In genomic region chr9:13748798-13749674, GRCm38 (mm10) we compare ENCODE assay signal across 8 mouse cellular contexts. TPM values are rescaled to one million over a fixed set of nuclear protein-coding genes. Genes with fewer than 3 reads are reported as not detected.
A peak's percentile ranks its signal among the peaks of the same experiment; 100 is the strongest.
DNase-seq lines count a peak whose midpoint lies in the region; ATAC-seq lines count a peak whose summit lies in the region.

No protein-coding gene starts in this region.

- H3K36me3 ChIP-seq in embryonic facial prominence, embryonic 14.5 days (ENCODE audit: control insufficient read depth, insufficient read depth, low read length) = 0 out of 2 replicates have a peak, but pooled peaks cover 5% of the 10 kb centered on the region
- H3K36me3 ChIP-seq in kidney, embryonic 14.5 days (ENCODE audit: control insufficient read depth, insufficient read depth, low read length) = no peaks in the 10 kb centered on the region
- no peaks in the 10 kb centered on the region for H3K36me3 ChIP-seq in limb, embryonic 15.5 days

- peak; percentile 95 for DNase-seq in 3T3-L1 (ENCODE audit: low read depth, low spot score)
- DNase-seq in adrenal gland, postnatal 4 days (ENCODE audit: low spot score in 2 of 2) = peak; percentile 89 to 93
- peak; percentile 96 for DNase-seq in embryonic facial prominence, embryonic 14.5 days (ENCODE audit: low spot score)
- peak; percentile 95 to 96 for DNase-seq in heart, adult 9 months (ENCODE audit: low spot score in 2 of 2)
- peak; percentile 74 to 90 for DNase-seq in monocyte, adult 2 months (ENCODE audit: low read depth in 1 of 2, low spot score in 2 of 2)
- peak; percentile 94 for DNase-seq in spleen, postnatal 36 days (ENCODE audit: low spot score in 2 of 2)

- peak overlapping the region; percentile 52 for H3K4me2 ChIP-seq in embryonic facial prominence, embryonic 14.5 days (ENCODE audit: low read depth, low read length)
- peak overlapping the region; percentile 66 for H3K4me2 ChIP-seq in kidney, embryonic 14.5 days (replicated peaks; ENCODE audit: low read depth, low read length)
- peak overlapping the region; percentile 57 for H3K4me2 ChIP-seq in limb, embryonic 15.5 days

- no peaks in the 10 kb centered on the region for H3K27me3 ChIP-seq in embryonic facial prominence, embryonic 14.5 days (replicated peaks; ENCODE audit: control insufficient read depth, insufficient read depth, low read length)
- no peaks in the 10 kb centered on the region for H3K27me3 ChIP-seq in kidney, embryonic 14.5 days (ENCODE audit: control insufficient read depth, insufficient read depth, low read length)
- H3K27me3 ChIP-seq in limb, embryonic 15.5 days = no peaks in the 10 kb centered on the region

- WGBS in embryonic facial prominence, embryonic 14.5 days = 1% methylated on average over 46 of the region's 60 CpGs
- under 1% methylated on average over 49 of the region's 60 CpGs for WGBS in kidney, embryonic 14.5 days
- under 1% methylated on average over 60 of the region's 60 CpGs for whole genome bisulfite sequencing in limb, embryonic 15.5 days

- 0 out of 2 replicates have a peak, but pooled peaks cover 5% of the 10 kb centered on the region for H3K4me1 ChIP-seq in embryonic facial prominence, embryonic 14.5 days (ENCODE audit: control insufficient read depth, insufficient read depth, low read length)
- H3K4me1 ChIP-seq in kidney, embryonic 14.5 days (ENCODE audit: control insufficient read depth, insufficient read depth, low read length) = 0 out of 2 replicates have a peak, but pooled peaks cover 4% of the 10 kb centered on the region
- peaks cover 6% of the 10 kb centered on the region for H3K4me1 ChIP-seq in limb, embryonic 15.5 days

- H3K9me3 ChIP-seq in embryonic facial prominence, embryonic 14.5 days (ENCODE audit: control insufficient read depth, low read length) = 0 out of 2 replicates have a peak, but pooled peaks cover 4% of the 10 kb centered on the region
- H3K9me3 ChIP-seq in kidney, embryonic 14.5 days (ENCODE audit: control insufficient read depth, low read length) = peaks cover 7% of the 10 kb centered on the region; the same call in 1 of the 2 replicates
- H3K9me3 ChIP-seq in limb, embryonic 15.5 days = no peaks in the 10 kb centered on the region

- peak overlapping the region; percentile 94 for H3K27ac ChIP-seq in embryonic facial prominence, embryonic 14.5 days (replicated peaks; ENCODE audit: low read depth, low read length)
- peak overlapping the region; percentile 86 for H3K27ac ChIP-seq in kidney, embryonic 14.5 days (ENCODE audit: low read depth, low read length)
- H3K27ac ChIP-seq in limb, embryonic 15.5 days = peak overlapping the region; percentile 94

- peak overlapping the region; percentile 98 for H3K9ac ChIP-seq in embryonic facial prominence, embryonic 14.5 days (ENCODE audit: low read depth, low read length)
- peak overlapping the region; percentile 93 for H3K9ac ChIP-seq in kidney, embryonic 14.5 days (ENCODE audit: low read depth, low read length)
- H3K9ac ChIP-seq in limb, embryonic 15.5 days = peak overlapping the region; percentile 98

- ATAC-seq in embryonic facial prominence, embryonic 14.5 days (ENCODE audit: low read depth) = peak; percentile 99
- ATAC-seq in kidney, embryonic 14.5 days (ENCODE audit: low FRiP score, low TSS enrichment) = peak; percentile 99
- ATAC-seq in limb, embryonic 15.5 days (ENCODE audit: insufficient number of reproducible peaks, low FRiP score, low TSS enrichment, low read depth) = peak; percentile 97

- peak overlapping the region; percentile 85 for H3K4me3 ChIP-seq in embryonic facial prominence, embryonic 14.5 days (ENCODE audit: low read depth, low read length)
- H3K4me3 ChIP-seq in kidney, embryonic 14.5 days (ENCODE audit: low read length) = peak overlapping the region; percentile 88
- H3K4me3 ChIP-seq in limb, embryonic 15.5 days = peak overlapping the region; percentile 99

RNA-seq across cellular contexts. Expression of gene Mtmr2, which starts 0.8 kb away (rescaled TPM):
- total RNA-seq in adrenal gland, postnatal 4 days (2021) = 10 to 100 TPM; 79.1 to 79.2 TPM
- 64.9 and 72.3 TPM in 2 replicates for polyA plus RNA-seq in embryonic facial prominence, embryonic 14.5 days (2014; fragmentation: Nextera tagmentation; extraction: Ambion mirVana)
- 70.3 and 98.9 TPM in 2 replicates for polyA plus RNA-seq in kidney, embryonic 14.5 days (2014; fragmentation: Nextera tagmentation; extraction: Ambion mirVana)
- 71.2 and 76.1 TPM in 2 replicates for polyA plus RNA-seq in limb, embryonic 15.5 days (2015; fragmentation: Nextera tagmentation; extraction: Ambion mirVana)

Comparison
In these comparisons a context has a peak if more than half of its experiments do, and no peak if none do; other contexts are left out.
1. Peak in every context shown above with its lines: DNase-seq, ATAC-seq, H3K4me3 ChIP-seq and H3K27ac ChIP-seq.